Mouse (Mus musculus): ENCODE measurements around the gene Myh7. TPM values are rescaled to one million over a fixed set of nuclear protein-coding genes. Genes with fewer than 3 reads are reported as not detected.

The Myh7 gene
- total and polyA plus RNA-seq, 3 experiments: 0.08 TPM; not detected in 2

DNA sequence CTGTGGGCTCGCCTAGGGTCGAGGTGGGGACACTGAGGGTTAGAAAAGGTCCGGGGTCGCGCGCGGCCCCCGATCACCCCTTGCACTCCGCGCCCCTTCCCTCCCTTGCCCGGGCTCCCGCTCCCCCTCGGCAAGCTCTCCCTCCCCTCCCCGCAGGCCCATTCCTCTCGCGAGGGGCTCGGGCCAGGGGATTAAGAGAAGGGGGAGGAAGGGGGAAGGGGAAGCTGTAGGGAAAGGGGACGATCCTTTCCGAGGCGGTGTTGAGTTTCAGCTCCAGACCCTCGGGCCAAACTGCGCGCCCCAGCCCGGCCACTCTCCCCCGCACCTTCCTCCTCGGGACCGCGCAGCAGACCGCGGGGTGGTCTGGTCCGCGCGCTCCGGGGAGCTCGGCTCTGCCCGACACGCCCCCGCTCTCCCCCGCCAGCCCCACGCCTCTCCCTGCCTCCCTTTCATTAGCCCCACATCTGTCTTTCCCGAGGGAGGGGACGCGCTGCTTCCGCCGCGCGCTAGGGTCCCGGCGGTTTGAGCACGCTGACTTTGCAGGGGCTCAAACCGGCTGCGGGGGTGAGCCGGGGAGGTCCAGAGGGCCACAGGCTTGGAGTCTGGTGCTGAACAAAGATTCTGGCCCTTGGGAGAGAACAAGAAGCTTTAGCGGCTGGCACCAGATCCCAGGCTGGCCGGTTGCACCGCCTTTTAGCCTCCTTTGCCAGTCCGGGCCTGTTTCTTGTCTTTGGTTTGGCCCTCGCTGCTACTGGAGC lies 67.8 kb downstream of the Myh7 start:
- Histone ChIP-seq H3K27ac (ENCODE audit: insufficient read depth, low read depth) (no peak overlapping the region), H3K9ac (ENCODE audit: insufficient read depth, low read depth) (no peak overlapping the region), H3K4me2 (ENCODE audit: insufficient read depth, low read depth, poor library complexity, severe bottlenecking) (no peak overlapping the region), H3K4me3 (replicated peaks in 1 of 3; ENCODE audit: low read depth in 2 of 3, low read length in 2 of 3, poor library complexity in 1 of 3) (no peak overlapping the region), H3K36me3 (replicated peaks in 1 of 2; ENCODE audit: control insufficient read depth in 1 of 2, insufficient read depth in 1 of 2, low read length in 1 of 2) (no peaks in the 10 kb centered on the region), H3K4me1 (ENCODE audit: control insufficient read depth in 1 of 2, insufficient read depth in 2 of 2) (peaks cover 0 to 5% of the 10 kb centered on the region in 2 experiments; a peak in 1 of 4 replicates), H3K79me2 (replicated peaks; ENCODE audit: control insufficient read depth, extremely low read depth, insufficient read depth, poor library complexity, severe bottlenecking) (no peaks in the 10 kb centered on the region), H3K27me3 (replicated peaks) (peaks cover 90% of the 10 kb centered on the region), H3K9me3 (replicated peaks; ENCODE audit: low read length) (peaks cover 4% of the 10 kb centered on the region)
- in situ Hi-C loops (cut with MboI; ENCODE audit: low pct_ligation_motif_present, low pct_unique_long_range_greater_than_20kb, low sequenced_read_pairs) (no loop called here), dilution Hi-C loops (cut with MboI; ENCODE audit: extremely low pct_ligation_motif_present, extremely low pct_unique_long_range_greater_than_20kb, low sequenced_read_pairs) (no loop called here)
- DNase-seq (ENCODE audit: extremely low read depth): no peak
- no peak for TF ChIP-seq MYC (IDR thresholded peaks at IDR 0.05; ENCODE audit: low read depth, low read length)
- TF ChIP-seq JUND (conservative IDR thresholded peaks at IDR 0.05; ENCODE audit: low read depth, low read length): no peak
- no peak for TF ChIP-seq E2F4 (IDR thresholded peaks at IDR 0.05; ENCODE audit: insufficient replicate concordance, low read depth, low read length)

- no peak within 1 kb of the TSS for H3K9ac ChIP-seq (ENCODE audit: insufficient read depth, low read depth)
- H3K79me2 ChIP-seq (replicated peaks; ENCODE audit: control insufficient read depth, extremely low read depth, insufficient read depth, poor library complexity, severe bottlenecking): no peaks in the 10 kb centered on the region
- peaks cover 4% of the 10 kb centered on the region for H3K9me3 ChIP-seq (replicated peaks; ENCODE audit: low read length)
- dilution Hi-C loops (cut with MboI; ENCODE audit: extremely low pct_ligation_motif_present, extremely low pct_unique_long_range_greater_than_20kb, low sequenced_read_pairs): no loop called here
- H3K27me3 ChIP-seq (replicated peaks): peaks cover 94% of the 10 kb centered on the region
- no peak within 1 kb of the TSS for H3K4me3 ChIP-seq (replicated peaks in 1 of 3; ENCODE audit: low read depth in 2 of 3, low read length in 2 of 3, poor library complexity in 1 of 3)
- no peak within 1 kb of the TSS for H3K4me2 ChIP-seq (ENCODE audit: insufficient read depth, low read depth, poor library complexity, severe bottlenecking)
- TF ChIP-seq CHD1 (IDR thresholded peaks at IDR 0.05; ENCODE audit: low read depth, low read length): no peak
- no peak for TF ChIP-seq ZNF384 (IDR thresholded peaks at IDR 0.05; ENCODE audit: low read depth, low read length)
- no peak for TF ChIP-seq MAX (IDR thresholded peaks at IDR 0.05; ENCODE audit: low read length)
- no peak for TF ChIP-seq JUND (conservative IDR thresholded peaks at IDR 0.05; ENCODE audit: low read depth, low read length)
- no peak for TF ChIP-seq RCOR1 (conservative IDR thresholded peaks at IDR 0.05; ENCODE audit: low read depth, low read length)
- TF ChIP-seq KAT2A (IDR thresholded peaks at IDR 0.05; ENCODE audit: insufficient replicate concordance, low read length): no peak
- TF ChIP-seq ZMIZ1 (IDR thresholded peaks at IDR 0.05; ENCODE audit: low read depth, low read length): no peak
- TF ChIP-seq MYC (IDR thresholded peaks at IDR 0.05; ENCODE audit: low read depth, low read length): no peak
- TF ChIP-seq MXI1 (IDR thresholded peaks at IDR 0.05; ENCODE audit: low read depth, low read length): no peak
- TF ChIP-seq IRF4 (IDR thresholded peaks at IDR 0.05; ENCODE audit: low read depth, low read length): no peak
- no peak for TF ChIP-seq ZC3H11A (IDR thresholded peaks at IDR 0.05; ENCODE audit: low read depth, low read length)
- TF ChIP-seq TBP (conservative IDR thresholded peaks at IDR 0.05; ENCODE audit: low read depth, low read length): no peak
- TF ChIP-seq SMC3 (IDR thresholded peaks at IDR 0.05; ENCODE audit: low read depth, low read length): no peak
- no peak for TF ChIP-seq GABPA (IDR thresholded peaks at IDR 0.05; ENCODE audit: insufficient replicate concordance, low read depth, low read length)
- TF ChIP-seq UBTF (IDR thresholded peaks at IDR 0.05; ENCODE audit: low read depth, low read length): no peak
- no peak within 1 kb of the TSS for H3K27ac ChIP-seq (ENCODE audit: insufficient read depth, low read depth)
- no peak for DNase-seq (ENCODE audit: extremely low read depth)
- H3K4me1 ChIP-seq (ENCODE audit: control insufficient read depth in 1 of 2, insufficient read depth in 2 of 2): peaks cover 0 to 5% of the 10 kb centered on the region in 2 experiments; a peak in 1 of 4 replicates
- no peaks in the 10 kb centered on the region for H3K36me3 ChIP-seq (replicated peaks in 1 of 2; ENCODE audit: control insufficient read depth in 1 of 2, insufficient read depth in 1 of 2, low read length in 1 of 2)
- in situ Hi-C loops (cut with MboI; ENCODE audit: low pct_ligation_motif_present, low pct_unique_long_range_greater_than_20kb, low sequenced_read_pairs): no loop called here
These were observed 68.8 kb downstream of the Myh7 start, which contains the start of gene Efs for GRCm38 (mm10) chr14:54925349-54926342. Gene Efs (minus strand): TSS chr14:54926126.

Measured in CH12.LX (cell line).